Mouse (Mus musculus): ENCODE data around the gene Olfr373.

Gene Olfr373

DNA sequence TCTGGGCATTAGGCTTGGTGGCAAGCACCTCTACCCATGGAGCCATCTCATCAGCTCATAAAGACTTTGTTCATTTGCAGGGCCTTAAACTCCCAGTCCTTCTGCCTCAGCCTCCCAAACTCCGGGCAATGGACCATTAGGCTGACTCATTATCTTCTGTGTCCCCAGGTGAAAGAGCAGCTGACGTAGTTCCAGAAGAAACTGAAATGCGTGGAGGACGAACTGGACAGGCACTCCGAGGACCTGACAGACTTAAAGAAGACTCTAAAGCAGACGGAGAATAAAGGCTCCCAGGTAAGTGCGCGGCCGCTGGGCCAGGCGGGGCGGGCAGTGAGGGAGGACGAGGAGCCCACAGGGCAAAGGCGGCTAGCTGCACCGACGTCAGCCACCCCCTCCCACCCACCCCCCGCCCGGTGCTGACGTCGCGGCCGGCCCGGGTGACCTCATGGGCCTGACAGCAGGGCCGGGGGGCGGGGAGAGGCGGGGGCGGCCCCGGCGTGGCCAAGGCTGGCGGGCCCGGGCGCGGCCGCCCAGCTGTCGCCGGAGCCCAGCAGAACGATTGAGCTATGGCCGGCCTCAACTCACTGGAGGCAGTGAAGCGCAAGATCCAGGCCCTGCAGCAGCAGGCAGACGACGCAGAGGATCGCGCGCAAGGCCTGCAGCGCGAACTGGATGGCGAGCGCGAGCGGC lies 51.9 kb downstream of the Olfr373 start, which contains the start of gene Tpm4:
Gene Tpm4, plus strand, starts transcription at position 220 of the 690 bp plus-strand sequence.
- peak; percentile 84 to 90 for DNase-seq

DNA sequence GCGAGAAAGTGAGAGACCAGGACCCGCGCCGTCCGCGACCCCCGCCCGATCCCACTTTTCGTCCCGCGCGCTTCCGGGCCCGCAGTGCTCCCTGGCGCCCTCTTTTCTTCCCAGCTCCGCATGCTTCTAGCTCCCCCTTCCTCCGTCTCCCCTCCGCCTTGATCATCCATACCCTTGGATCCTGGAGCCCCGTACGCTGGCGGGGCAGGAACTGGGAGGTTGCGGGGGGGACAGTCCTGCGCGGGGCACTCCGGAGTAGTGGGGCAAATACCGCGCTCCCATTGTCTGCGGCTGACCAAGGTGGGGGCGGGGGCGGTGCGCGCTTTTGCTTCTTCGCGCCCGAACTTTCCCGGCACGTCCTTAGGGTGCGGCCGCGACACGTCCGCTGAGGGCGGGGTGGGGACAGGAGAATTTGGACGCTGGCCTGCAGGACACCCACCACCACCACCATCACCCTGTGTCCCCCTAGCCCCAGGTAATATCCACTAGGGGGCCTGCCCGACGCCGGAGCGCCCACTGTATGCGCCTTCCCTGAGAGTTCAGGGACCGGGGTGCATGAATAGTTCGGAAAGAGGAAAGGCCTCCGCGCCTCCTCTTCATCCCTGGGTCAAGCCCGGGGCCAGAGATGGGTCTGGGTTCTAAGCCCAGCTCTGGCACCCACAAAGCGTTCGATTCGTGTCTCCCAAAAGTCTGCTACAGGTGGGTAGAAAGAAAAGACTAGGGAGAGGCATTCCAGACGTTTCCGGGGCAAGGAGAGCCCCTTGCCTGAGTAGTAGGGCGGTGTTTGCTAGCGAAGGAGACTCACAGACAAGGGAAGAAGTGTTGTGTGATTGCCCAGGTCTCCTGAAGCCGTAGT lies 52.7 kb downstream of the Olfr373 start:
- peak; percentile 70 to 78 for DNase-seq

GRCm38 (mm10) chr8:72136302-72136978 lies 53.5 kb downstream of the Olfr373 start:
- peak; percentile 79 to 86 for DNase-seq

DNA sequence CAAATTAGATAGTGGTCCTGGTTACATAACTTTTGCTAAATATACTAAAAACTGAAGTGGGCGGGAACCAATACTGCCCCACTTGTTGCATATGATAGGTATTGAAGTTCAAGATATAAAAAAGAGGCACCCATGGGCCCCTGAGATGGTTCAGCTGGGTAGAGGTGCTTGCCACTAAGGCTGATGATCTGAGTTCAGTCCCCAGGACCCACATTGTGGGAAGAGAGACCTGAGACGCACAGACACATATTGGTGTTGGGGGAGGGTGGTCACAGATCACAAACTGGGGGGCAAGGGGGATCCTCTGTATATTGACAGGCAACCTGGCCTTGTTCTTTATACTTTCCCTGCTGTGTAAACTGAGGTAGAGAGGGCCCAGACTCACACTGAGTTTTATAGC lies 54.5 kb downstream of the Olfr373 start:
- no peak for DNase-seq

GRCm38 (mm10) chr8:72138456-72138855 lies 55.5 kb downstream of the Olfr373 start:
- DNase-seq = no peak

DNA sequence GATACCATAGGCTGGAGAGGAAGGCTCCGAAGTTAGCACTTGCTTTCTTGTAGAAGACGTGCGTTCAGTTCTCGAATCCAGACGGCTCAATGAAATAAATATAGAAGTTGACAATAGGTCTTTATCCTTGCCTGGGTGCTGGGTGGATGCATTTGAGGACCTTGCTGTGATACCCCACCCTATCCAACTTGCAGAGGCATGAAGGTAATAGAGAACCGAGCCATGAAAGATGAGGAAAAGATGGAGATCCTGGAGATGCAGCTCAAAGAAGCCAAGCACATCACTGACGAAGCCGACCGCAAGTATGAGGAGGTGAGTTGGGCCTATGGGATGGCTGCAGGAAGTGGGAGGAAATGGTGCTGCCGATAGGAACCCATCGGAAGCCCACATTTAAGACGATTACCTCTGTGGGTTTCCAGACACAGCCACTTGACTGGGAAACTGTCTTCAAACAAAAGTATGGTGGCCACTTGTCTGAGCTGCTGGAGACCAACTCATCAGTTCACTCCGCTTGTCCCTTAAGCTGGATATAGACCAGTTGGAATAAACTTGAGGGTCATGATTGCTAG lies 60.4 kb downstream of the Olfr373 start:
- no peak for DNase-seq

DNA sequence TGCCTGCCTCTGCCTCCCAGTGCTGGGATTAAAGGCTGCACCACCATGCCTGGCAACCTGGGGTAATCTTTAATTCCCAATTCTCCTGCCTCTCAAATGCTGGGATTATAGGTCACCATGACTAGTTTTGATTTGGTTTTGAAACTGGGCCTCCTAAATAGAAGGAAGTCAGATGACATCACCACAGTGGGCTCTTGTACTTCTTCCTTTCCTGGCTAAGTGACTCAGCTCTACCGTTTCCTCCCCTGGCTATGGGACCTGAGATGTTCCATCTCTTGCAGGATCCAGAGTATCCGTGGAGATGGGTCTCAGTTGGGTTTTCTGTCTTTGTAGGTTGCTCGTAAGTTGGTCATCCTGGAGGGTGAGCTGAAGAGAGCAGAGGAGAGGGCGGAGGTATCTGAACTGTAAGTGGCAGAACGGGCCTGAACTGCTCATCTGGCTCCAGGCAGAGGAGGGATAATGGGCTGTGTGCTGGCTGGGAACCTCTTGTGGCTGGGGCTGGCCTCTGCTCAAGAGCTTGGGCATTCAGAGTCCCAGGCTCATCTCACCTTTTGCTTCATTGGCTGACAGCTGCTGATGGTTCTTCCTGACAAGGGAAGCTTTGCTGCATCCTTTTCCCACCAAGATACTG lies 61.5 kb downstream of the Olfr373 start:
- DNase-seq = no peak

DNA sequence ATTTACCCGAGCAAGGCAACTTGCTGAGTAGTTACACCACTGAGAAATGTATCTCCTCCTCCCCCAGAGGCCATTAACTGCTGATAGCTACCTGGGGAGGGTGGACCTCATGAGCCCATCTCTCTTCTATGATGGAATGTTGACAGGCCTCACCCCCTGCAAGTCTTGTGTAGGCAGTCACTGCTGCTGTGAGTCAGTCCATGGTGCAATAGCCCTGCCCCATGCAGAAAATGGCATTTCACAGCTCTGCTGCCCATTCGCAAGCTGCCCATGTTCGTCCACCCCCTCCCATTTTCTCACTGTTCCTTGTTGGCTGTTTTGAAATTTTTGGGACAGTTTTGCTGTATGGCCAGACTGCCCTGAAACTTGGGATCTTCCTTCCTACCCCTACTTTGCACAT lies 62.5 kb downstream of the Olfr373 start:
- no peak for DNase-seq

DNA sequence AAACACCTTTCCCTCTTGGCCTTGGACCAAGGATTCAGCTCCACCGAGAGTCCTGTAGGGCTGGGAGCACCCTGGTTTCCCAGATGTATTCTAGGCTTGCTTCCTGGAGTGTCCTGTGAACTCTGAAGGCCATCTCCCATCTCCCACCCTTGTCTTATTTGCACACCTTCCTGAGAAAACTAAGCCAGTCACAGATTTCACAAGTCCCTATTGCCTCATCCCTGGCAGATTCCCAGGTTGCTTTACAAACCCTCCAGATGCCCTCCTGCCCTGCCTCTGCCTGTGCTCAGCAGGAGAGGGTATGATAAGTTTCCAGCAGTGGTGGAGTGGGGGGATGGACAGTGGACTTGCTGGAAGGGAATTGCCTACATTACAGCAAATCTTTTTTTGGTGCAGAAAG lies 63.1 kb downstream of the Olfr373 start:
- DNase-seq = no peak

GRCm38 (mm10) chr8:72146556-72146955 lies 63.6 kb downstream of the Olfr373 start:
- DNase-seq = no peak

- DNase-seq = no peak
These were observed 64.3 kb downstream of the Olfr373 start for GRCm38 (mm10) chr8:72147266-72147665.

DNA sequence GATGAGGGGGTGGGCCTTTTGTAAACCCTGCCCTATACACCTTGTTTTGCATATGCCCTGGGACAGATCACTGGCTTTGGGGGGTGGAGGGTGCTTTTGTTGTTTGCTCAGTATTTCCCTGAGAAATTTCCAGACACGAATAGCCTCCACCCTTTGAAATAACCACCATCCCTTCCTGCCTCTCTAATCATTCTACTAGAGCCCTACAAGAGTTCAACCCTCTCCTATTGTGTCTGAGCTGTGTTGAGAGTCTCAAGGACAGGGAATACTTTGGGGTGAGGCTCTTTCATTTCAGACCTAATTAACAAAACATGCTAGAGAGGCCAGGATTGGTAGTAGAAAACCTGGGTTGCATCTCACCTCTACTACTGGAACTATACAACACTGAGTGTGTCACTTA lies 66.1 kb downstream of the Olfr373 start:
- no peak for DNase-seq

DNA sequence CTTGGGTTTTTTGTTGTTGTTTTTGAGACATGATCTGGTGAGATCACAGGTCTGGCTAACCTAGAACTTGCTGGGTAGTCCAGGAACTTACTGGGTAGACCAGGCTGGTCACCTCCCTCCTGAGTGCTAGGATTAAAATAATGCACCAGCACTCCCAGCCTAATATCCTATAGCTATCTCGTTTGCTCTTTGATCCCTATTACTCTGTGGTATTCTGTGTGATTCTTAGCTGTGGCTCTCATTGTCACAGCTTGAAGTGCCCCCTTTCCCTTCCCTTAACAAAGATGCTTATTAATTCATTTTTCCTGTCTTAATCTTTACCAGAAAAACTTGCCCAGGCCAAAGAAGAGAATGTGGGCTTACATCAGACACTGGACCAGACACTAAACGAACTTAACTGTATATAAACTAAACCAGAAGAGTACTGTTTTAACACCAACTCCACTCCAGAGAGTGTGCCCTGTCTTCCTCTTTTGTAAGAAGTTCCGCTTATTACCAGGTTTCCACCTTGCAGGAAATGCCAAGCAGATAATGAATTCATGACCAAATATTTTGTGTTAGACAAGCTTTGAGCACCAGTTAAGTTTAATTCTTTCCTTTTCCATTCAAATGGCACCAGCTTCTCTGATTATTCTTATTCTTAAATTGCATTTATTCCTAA lies 68.6 kb downstream of the Olfr373 start:
- DNase-seq = no peak

Data from kidney, postnatal 4 days (tissue).